Mouse (Mus musculus) lung, adult 2 months (tissue): ENCODE results near the gene Acot11.

Experiments used
- CTCF ChIP-seq: fragments of 200-500 bp; IDR thresholded peaks from 2 replicates; pipeline ENCODE4 v1.5.1; 2011; ENCODE audit warnings: mild to moderate bottlenecking, low read length, control low read depth; ENCODE audit not compliant: insufficient read depth
- POLR2A ChIP-seq: fragments of 200-500 bp; IDR thresholded peaks from 2 replicates; pipeline ENCODE4 v1.6.1; 2011; ENCODE audit warnings: low read depth, mild to moderate bottlenecking, control low read depth, low read length, borderline replicate concordance; ENCODE audit errors: extremely low read depth

DNA sequence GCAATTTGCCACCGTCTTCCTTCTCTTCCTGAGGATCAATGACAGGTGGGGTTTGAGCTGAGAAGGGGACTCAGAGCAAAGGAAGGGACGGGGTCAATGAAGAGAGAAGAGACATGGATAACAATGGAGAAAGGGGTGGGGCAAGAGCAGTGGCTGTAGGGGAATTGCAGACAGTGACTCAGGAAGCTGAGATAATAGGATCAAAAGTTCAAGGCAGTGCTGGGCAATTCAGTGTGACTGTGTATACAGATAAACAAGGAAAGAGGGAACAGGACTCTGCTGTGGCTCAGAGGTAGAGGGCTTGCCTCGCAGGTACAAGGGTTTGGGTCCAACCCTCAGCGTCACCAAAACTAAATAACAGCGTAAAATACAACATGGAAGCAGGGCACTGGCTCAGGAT is 96.8 kb downstream of the Acot11 start:
- no peak for TF ChIP-seq POLR2A
- no peak for TF ChIP-seq CTCF
